Mouse (Mus musculus) erythroblast, embryonic 14.5 days (primary cell): Measurements from ENCODE around the gene Zfp787.
"Not testable (repeated sequence)": the region's sequence is repeated elsewhere in the genome, so short reads cannot be mapped to it uniquely, and the experiment has no call there.

Experiments
- GATA1 ChIP-seq: IDR thresholded peaks from 2 replicates; pipeline ENCODE4 v1.6.1; 2012; ENCODE audit warnings: low read length, inconsistent platforms, mixed read lengths
- TAL1 ChIP-seq: IDR thresholded peaks from 3 replicates; pipeline ENCODE4 v1.6.1; 2012; ENCODE audit warnings: low read length, inconsistent platforms, mixed read lengths

DNA sequence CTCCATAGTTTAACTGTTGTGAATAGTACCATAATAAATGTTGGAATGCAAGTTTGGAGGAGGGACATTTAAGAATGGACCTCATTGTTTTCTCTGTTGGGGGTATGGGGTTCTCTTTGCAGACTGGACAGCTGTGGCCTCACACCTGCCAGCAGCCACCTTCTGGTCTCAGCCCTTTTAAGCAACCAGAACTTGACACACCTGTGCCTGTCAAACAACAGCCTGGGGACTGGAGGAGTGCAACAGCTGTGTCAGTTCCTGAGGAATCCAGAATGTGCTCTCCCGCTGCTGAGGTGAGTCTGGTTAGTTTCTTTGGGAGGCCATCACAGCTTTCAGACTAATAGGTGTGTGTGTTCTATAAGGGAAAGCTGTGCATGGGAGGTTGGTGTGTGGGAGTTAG is 34.7 kb downstream of the Zfp787 start:
- TF ChIP-seq GATA1, TAL1: not testable (repeated sequence)
